8 mouse cellular contexts compared by ENCODE assay signal in genomic region chr17:24204846-24205245, GRCm38 (mm10). TPM values are rescaled to one million over a fixed set of nuclear protein-coding genes. Genes with fewer than 3 reads are reported as not detected.
DNase-seq lines count a peak whose midpoint lies in the region; ATAC-seq lines count a peak whose summit lies in the region.

No protein-coding gene starts in this region.

- H3K9me3 ChIP-seq in kidney, embryonic 16.5 days (ENCODE audit: low read length) = no peaks in the 10 kb centered on the region
- H3K9me3 ChIP-seq in forebrain, embryonic 16.5 days (ENCODE audit: control insufficient read depth, low read length) = no peaks in the 10 kb centered on the region
- H3K9me3 ChIP-seq in liver, embryonic 16.5 days (replicated peaks; ENCODE audit: control insufficient read depth, low read length) = no peaks in the 10 kb centered on the region

- no peak for DNase-seq in kidney, postnatal 25 days
- peak; percentile 65 for DNase-seq in adrenal gland, postnatal 14 days
- DNase-seq in left cerebral cortex, adult 11 months (ENCODE audit: low spot score) = no peak
- DNase-seq in spleen, postnatal 36 days (ENCODE audit: low spot score in 2 of 2) = no peak
- no peak for DNase-seq in lung, postnatal 36 days

- H3K4me2 ChIP-seq in kidney, embryonic 16.5 days (replicated peaks; ENCODE audit: low read depth, low read length) = peak overlapping the region; percentile 94
- peak overlapping the region; percentile 96 for H3K4me2 ChIP-seq in forebrain, embryonic 16.5 days (ENCODE audit: low read length)
- peak overlapping the region; percentile 100 for H3K4me2 ChIP-seq in liver, embryonic 16.5 days (ENCODE audit: low read depth, low read length)

- H3K27me3 ChIP-seq in kidney, embryonic 16.5 days (ENCODE audit: insufficient read depth, low read length) = peaks cover 15% of the 10 kb centered on the region
- peaks cover 8% of the 10 kb centered on the region; the same call in 1 of the 2 replicates for H3K27me3 ChIP-seq in forebrain, embryonic 16.5 days (replicated peaks; ENCODE audit: control insufficient read depth, insufficient read depth, low read length)
- H3K27me3 ChIP-seq in liver, embryonic 16.5 days (ENCODE audit: control insufficient read depth, insufficient read depth, low read depth, low read length) = peaks cover 2% of the 10 kb centered on the region; the same call in 1 of the 2 replicates

- peak overlapping the region; percentile 78 for H3K9ac ChIP-seq in kidney, embryonic 16.5 days (replicated peaks; ENCODE audit: low read length)
- peak overlapping the region; percentile 87 for H3K9ac ChIP-seq in forebrain, embryonic 16.5 days (replicated peaks; ENCODE audit: low read depth, low read length)
- peak overlapping the region; percentile 87 for H3K9ac ChIP-seq in liver, embryonic 16.5 days (ENCODE audit: low read depth, low read length)

- no peak for ATAC-seq in kidney, embryonic 16.5 days (ENCODE audit: low FRiP score, low TSS enrichment)
- ATAC-seq in forebrain, embryonic 16.5 days = no peak
- no peak for ATAC-seq in liver, embryonic 16.5 days (ENCODE audit: low read depth)

- H3K4me1 ChIP-seq in kidney, embryonic 16.5 days (ENCODE audit: insufficient read depth, low read length) = peaks cover 49% of the 10 kb centered on the region
- H3K4me1 ChIP-seq in forebrain, embryonic 16.5 days (replicated peaks; ENCODE audit: control insufficient read depth, insufficient read depth, low read length) = peaks cover 75% of the 10 kb centered on the region
- H3K4me1 ChIP-seq in liver, embryonic 16.5 days (ENCODE audit: control insufficient read depth, low read depth, low read length) = peaks cover 93% of the 10 kb centered on the region

- H3K4me3 ChIP-seq in kidney, embryonic 16.5 days (ENCODE audit: low read length) = peak overlapping the region; percentile 73
- H3K4me3 ChIP-seq in forebrain, embryonic 16.5 days (replicated peaks; ENCODE audit: low read length) = peak overlapping the region; percentile 85
- peak overlapping the region; percentile 78 for H3K4me3 ChIP-seq in liver, embryonic 16.5 days (ENCODE audit: low read depth, low read length)

- H3K36me3 ChIP-seq in kidney, embryonic 16.5 days (ENCODE audit: insufficient read depth, low read length) = no peaks in the 10 kb centered on the region
- H3K36me3 ChIP-seq in forebrain, embryonic 16.5 days (ENCODE audit: control insufficient read depth, insufficient read depth) = no peaks in the 10 kb centered on the region
- H3K36me3 ChIP-seq in liver, embryonic 16.5 days (ENCODE audit: control insufficient read depth, insufficient read depth) = no peaks in the 10 kb centered on the region

- 5% methylated on average over 7 of the region's 7 CpGs for WGBS in kidney, embryonic 16.5 days
- 5% methylated on average over 7 of the region's 7 CpGs for WGBS in forebrain, embryonic 16.5 days
- WGBS in liver, embryonic 16.5 days (ENCODE audit: insufficient replicate concordance) = 3% methylated on average over 7 of the region's 7 CpGs

- H3K27ac ChIP-seq in kidney, embryonic 16.5 days (ENCODE audit: low read length) = no peak overlapping the region
- H3K27ac ChIP-seq in forebrain, embryonic 16.5 days (ENCODE audit: low read length) = no peak overlapping the region
- H3K27ac ChIP-seq in liver, embryonic 16.5 days (ENCODE audit: low read length) = peak overlapping the region; percentile 93

RNA-seq across cellular contexts. Expression of gene Tbc1d24, which starts 0.5 kb away (rescaled TPM):
- 5.6 and 6.2 TPM in 2 replicates for polyA plus RNA-seq in kidney, embryonic 16.5 days (2015; fragmentation: Nextera tagmentation; extraction: Ambion mirVana)
- total RNA-seq in adrenal gland, postnatal 14 days (2021) = 11.0 and 14.6 TPM in 2 replicates
- polyA plus RNA-seq in forebrain, embryonic 16.5 days (2015; fragmentation: Nextera tagmentation; extraction: Ambion mirVana) = 20.6 and 24.6 TPM in 2 replicates
- polyA plus RNA-seq in liver, embryonic 16.5 days (2015; fragmentation: Nextera tagmentation; extraction: Ambion mirVana) = 7.0 and 7.4 TPM in 2 replicates

RNA-seq across cellular contexts. Expression of gene Ntn3, which starts 4.5 kb away (rescaled TPM):
- polyA plus RNA-seq in kidney, embryonic 16.5 days (2015; fragmentation: Nextera tagmentation; extraction: Ambion mirVana) = 4.3 and 4.8 TPM in 2 replicates
- total RNA-seq in adrenal gland, postnatal 14 days (2021) = 2.1 and 2.9 TPM in 2 replicates
- 4.7 and 5.2 TPM in 2 replicates for polyA plus RNA-seq in forebrain, embryonic 16.5 days (2015; fragmentation: Nextera tagmentation; extraction: Ambion mirVana)
- polyA plus RNA-seq in liver, embryonic 16.5 days (2015; fragmentation: Nextera tagmentation; extraction: Ambion mirVana) = 0.65 and 0.78 TPM in 2 replicates

RNA-seq across cellular contexts. Expression of gene Tedc2, which starts 15.8 kb away (rescaled TPM):
- 12.2 and 13.4 TPM in 2 replicates for polyA plus RNA-seq in kidney, embryonic 16.5 days (2015; fragmentation: Nextera tagmentation; extraction: Ambion mirVana)
- total RNA-seq in adrenal gland, postnatal 14 days (2021) = 9.2 and 14.0 TPM in 2 replicates
- 10.2 and 12.2 TPM in 2 replicates for polyA plus RNA-seq in forebrain, embryonic 16.5 days (2015; fragmentation: Nextera tagmentation; extraction: Ambion mirVana)
- polyA plus RNA-seq in liver, embryonic 16.5 days (2015; fragmentation: Nextera tagmentation; extraction: Ambion mirVana) = 7.1 and 7.4 TPM in 2 replicates

RNA-seq across cellular contexts. Expression of gene Atp6v0c, which starts 35.3 kb away (rescaled TPM):
- polyA plus RNA-seq in kidney, embryonic 16.5 days (2015; fragmentation: Nextera tagmentation; extraction: Ambion mirVana) = 695 and 701 TPM in 2 replicates
- 346 and 376 TPM in 2 replicates for total RNA-seq in adrenal gland, postnatal 14 days (2021)
- 881 and 1,064 TPM in 2 replicates for polyA plus RNA-seq in forebrain, embryonic 16.5 days (2015; fragmentation: Nextera tagmentation; extraction: Ambion mirVana)
- polyA plus RNA-seq in liver, embryonic 16.5 days (2015; fragmentation: Nextera tagmentation; extraction: Ambion mirVana) = 352 and 382 TPM in 2 replicates

RNA-seq across cellular contexts. Expression of gene Amdhd2, which starts 41.3 kb away (rescaled TPM):
- 42.1 and 45.6 TPM in 2 replicates for polyA plus RNA-seq in kidney, embryonic 16.5 days (2015; fragmentation: Nextera tagmentation; extraction: Ambion mirVana)
- total RNA-seq in adrenal gland, postnatal 14 days (2021) = 35.8 and 37.2 TPM in 2 replicates
- 25.5 and 28.2 TPM in 2 replicates for polyA plus RNA-seq in forebrain, embryonic 16.5 days (2015; fragmentation: Nextera tagmentation; extraction: Ambion mirVana)
- polyA plus RNA-seq in liver, embryonic 16.5 days (2015; fragmentation: Nextera tagmentation; extraction: Ambion mirVana) = 20.7 and 25.0 TPM in 2 replicates
